Mouse (Mus musculus): ENCODE results near the gene Stab2. TPM values are rescaled to one million over a fixed set of nuclear protein-coding genes. Genes with fewer than 3 reads are reported as not detected.

Stab2 gene
- total RNA-seq, 2 experiments from 2014 or later = 0.08 to 0.20 TPM

DNA sequence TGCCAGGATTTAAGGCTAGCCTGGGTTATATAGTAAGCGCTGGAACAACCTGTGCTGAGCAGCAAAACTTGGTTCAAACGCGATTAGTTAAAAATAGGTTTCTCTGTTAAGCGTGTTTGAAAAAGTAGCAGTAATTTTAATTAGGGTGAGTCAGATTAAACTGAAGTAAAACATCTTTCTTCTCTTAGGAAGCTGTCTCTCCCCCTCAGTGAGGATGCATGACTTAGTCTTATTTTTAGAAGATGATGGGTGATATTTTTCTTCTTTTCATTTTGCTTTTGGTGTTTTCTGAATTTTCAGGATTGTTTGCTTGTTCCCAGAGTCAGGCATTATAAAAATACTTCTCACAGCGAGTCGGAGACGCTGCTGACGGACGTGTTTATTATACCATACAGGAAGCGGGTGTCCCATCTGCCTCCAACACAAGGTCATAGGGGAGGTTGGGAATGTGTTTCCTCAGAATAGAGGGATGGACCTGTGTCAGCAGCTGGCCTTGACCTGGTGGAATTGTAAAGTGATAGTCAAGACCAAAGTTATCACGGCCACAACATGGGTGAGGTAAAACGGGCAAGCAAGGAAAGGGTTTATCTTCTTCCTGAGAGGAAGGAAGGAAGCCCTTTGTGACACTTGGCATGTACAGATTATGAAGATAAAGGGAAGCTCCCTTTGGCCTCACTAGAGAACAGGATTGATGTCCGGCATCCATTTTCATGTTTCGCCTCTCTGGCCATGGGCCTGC is 15.4 kb downstream of the Stab2 start:
- DNase-seq (ENCODE audit: low spot score) = no peak
- intact Hi-C loops (cut with DNase I) = no loop called here

DNA sequence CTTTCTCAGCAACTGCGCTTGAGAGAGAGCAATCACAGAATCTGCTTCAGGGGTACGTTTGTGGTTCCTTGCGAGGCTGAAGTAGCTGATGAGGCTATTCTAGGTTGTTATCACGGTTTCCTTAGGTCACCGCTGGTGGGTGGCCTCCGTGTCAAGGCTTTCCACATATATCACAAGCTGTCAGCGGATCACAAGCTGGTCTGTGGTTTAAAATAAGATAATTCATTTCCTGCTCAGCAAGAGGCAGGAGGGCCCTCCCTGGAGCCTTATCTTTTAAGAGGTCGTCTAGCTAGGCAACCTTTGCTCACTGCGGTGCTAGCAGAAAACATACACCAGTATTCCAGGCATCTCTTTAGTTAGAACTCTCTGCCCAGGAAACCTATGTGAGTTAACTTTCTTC is 17.2 kb downstream of the Stab2 start:
- no peak for DNase-seq (ENCODE audit: low spot score)
- intact Hi-C loops (cut with DNase I) = no loop called here

DNA sequence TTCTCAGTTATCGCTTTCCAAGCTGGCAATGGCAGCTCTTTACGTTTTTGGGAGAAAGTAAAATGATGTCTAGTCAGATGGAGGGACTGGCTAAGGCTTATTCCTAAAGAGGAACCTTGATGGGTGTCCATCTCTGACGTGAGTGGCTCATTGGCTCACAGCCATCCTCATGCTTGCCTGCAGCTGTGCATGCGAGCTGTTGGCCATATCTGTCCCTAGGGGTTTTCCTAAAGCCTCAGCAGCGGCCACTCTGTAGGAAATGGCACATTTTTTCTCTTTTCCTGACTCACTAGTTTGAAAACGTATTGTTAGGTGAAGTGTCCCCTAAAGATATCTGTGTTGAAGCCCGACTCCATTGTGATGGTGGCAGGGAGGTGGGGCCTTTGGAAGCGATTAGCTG is 18.0 kb downstream of the Stab2 start:
- intact Hi-C loops (cut with DNase I) = no loop called here
- DNase-seq (ENCODE audit: low spot score) = no peak

DNA sequence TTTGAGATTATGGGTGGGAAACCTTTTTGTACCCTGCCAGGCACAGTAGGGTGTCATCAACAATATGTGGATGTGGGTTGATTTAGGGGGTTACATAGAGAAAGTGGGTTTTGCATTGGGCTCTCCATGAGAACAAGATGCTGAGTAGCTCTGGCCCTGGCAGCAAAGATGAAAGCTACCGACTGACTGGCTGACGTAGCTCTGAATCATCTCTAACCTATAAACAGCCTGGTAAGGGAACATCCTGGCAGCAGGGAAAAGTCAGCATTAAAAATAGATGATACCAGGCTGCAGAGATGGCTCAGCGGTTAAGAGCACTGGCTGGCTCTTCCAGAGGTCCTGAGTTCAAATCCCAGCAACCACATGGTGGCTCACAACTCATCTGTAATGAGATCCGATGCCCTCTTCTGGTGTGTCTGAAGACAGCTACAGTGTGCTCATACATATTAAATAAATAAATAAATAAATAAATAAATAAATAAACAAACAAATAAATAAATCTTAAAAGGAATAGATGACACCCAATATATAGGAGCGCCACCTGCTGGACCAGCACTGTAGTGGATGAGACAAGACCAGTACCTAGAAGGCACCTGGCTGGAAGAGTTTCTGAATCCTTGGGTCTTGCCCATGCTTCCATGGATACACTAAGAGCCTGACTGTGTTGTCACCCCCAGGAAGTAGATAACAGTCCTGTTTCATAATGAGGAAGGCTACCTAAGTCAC is 31.7 kb downstream of the Stab2 start:
- intact Hi-C loops (cut with DNase I) = loop anchor here (5.0 kb wide), 1 partner anchor 209 kb away; no protein-coding TSS in a partner anchor
- no peak for DNase-seq (ENCODE audit: low spot score)

DNA sequence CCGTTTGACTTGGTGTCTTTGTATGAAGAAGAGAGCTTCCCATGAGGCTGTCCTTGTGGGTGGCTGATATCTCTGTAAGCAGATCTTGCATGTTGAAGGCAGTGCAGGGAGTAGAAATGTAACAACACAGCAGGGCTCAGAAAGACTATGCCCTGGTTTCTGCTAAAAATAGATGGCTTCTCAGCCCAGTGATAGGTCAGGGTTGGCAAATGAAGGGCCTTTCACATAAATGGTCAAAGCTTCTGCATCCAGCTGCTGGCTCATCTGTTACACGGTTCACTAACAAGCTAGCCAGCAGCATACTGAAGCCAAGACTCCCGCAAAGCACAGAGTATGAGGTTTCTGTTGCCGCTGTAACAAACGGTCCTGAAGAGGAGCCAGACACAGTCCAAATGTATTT is 34.5 kb downstream of the Stab2 start:
- intact Hi-C loops (cut with DNase I) = no loop called here
- no peak for DNase-seq (ENCODE audit: low spot score)

DNA sequence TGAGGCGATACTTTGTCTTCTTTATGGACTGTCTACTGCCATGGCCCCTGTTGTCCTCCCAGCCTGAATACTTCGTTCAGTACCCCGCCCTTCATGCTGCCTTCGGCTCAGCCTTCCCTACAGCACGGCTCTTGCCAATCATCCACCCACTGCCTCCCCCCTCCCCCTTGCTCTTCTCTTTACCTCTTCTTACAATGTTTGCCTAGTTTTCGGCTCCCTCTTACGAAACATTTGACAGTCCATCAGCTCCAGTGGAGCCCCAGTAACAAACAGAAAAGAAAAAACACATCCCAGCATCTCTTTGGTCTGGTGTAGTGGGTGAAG is 35.4 kb downstream of the Stab2 start:
- no peak for DNase-seq (ENCODE audit: low spot score)
- intact Hi-C loops (cut with DNase I) = no loop called here

DNA sequence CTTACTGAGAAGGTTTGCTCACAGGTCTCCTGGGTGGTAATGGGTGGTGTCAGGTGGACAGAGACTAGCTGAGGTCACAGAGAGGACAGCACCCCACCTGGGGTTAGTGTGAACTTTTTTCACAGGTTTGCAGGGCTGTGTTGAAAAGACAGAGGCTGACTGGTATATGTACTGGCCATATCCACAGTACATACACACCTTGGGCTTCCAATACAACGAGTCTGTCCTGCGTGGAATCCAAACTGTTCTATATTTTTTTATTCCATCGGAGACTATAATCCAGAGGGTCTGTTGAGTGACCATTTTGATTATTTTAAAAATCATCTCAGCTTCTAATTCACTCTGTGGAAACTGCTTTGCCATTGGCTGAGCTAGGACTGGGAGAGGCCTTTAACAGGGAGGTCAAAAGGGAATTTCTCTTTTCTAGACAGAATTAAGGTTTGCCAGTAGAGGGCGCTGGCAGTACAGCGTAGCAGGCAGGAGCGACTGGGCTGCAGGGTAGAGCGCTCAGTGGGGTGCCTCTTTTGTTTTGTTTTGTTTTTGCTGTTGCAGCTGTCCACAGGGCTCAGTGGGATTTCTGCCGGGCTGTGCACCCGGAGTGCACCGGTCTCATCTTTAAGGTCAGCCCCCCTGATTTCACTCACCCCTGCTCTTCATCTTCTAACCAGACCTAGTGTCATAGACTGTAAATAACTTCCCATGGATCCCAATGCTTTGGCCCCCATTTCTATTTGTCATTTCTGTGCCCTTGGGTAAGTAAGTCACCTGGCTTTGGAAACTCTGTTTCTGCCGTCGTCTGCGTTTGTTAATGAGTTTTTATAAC is 35.9 kb downstream of the Stab2 start:
- DNase-seq (ENCODE audit: low spot score) = no peak
- intact Hi-C loops (cut with DNase I) = no loop called here

DNA sequence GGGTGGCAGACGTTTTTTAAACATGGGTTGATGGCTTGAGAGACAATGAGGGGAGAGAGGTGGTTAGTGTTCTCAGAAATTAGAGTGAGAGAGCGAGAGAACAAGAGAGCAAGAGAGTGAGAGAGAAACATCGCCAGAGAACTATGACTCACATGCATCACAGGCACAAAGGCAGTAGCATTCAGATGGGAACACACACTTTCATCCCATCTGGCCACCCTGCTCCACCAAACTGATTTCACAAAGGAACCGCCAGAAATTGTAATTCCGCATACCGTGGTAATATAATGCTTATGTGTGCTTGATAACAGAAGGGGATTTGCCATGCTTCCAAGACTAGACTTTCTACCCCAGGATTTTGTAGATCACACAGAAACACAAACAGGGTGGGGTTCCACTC is 38.5 kb downstream of the Stab2 start:
- intact Hi-C loops (cut with DNase I) = no loop called here
- DNase-seq (ENCODE audit: low spot score) = no peak

DNA sequence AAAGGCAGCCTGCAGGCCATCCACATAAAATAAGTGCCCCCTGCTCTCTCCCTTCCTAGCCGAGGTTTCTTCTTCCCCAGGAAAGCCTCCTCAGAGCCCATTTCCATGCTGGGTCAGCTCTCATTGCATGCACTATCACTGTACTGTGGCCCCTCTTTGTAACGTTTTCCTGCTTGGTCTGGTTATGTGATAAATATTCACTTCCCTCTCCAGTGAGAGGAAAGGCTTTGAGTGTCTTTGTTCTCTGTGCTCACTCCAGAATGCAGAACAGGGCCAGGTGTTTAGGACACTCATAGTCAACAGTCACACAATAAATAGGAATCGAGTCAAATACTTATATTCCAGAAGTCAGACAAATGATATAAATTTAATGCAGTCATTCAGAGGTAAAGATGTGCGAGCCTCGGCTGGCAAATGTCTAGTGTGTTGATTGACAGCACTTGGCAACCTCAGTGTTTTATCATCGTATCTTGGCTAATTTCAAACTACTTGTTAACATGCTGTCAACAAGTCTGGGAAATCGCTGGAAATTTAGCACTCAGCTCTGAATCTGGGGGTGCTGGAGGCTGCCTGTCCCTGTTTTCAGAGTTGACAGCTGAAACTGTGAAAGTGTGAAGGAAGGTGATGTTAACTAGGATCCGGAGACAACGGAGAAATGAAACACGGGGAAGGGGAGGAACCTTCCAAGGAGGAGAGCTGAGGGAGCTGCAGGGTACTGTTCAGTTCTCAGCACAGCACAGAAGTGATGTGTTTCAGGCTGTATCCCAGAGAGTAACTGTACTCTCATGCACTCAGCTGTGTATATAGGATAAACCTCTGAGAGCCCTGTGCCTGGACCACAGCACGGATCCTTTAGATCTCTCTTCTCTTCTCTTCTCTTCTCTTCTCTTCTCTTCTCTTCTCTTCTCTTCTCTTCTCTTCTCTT is 46.0 kb downstream of the Stab2 start:
- intact Hi-C loops (cut with DNase I) = no loop called here
- no peak for DNase-seq (ENCODE audit: low spot score)

DNA sequence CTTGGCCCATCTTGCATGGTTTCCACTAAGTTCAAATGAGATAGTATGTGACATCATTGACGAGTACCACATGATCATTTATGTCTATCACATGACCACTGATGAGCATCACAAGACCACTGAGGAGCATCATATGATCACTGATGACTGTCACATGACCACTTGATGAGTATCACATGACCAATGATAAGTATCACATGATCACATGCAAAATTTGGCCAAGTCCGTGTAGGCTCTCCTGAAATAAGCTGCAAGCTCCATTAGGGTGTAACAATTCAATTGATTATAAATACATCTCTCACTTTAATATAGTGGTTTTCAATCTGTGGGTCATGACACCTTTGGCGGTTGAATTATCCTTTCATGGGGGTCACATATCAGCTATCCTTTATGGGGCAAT is 52.5 kb downstream of the Stab2 start:
- DNase-seq (ENCODE audit: low spot score) = no peak
- intact Hi-C loops (cut with DNase I) = no loop called here

DNA sequence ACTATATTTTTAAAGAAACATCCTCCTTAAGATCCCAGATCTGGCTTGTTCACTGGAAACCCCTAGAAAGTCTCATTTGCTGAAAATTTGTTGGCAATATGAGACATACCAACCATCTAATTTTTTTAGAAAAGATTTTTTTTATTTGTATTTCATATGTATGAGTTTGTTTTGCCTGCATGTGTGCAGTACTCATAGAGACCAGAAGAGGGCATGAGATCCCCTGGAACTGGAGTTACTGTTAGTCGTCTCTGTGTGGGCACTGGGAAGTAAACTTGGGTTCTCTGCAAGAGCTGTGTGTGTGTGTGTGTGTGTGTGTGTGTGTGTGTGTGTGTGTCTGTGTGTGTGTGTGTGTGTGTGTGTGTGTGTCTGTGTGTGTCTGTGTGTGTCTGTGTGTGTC is 55.1 kb downstream of the Stab2 start:
- no peak for DNase-seq (ENCODE audit: low spot score)
- intact Hi-C loops (cut with DNase I) = no loop called here

DNA sequence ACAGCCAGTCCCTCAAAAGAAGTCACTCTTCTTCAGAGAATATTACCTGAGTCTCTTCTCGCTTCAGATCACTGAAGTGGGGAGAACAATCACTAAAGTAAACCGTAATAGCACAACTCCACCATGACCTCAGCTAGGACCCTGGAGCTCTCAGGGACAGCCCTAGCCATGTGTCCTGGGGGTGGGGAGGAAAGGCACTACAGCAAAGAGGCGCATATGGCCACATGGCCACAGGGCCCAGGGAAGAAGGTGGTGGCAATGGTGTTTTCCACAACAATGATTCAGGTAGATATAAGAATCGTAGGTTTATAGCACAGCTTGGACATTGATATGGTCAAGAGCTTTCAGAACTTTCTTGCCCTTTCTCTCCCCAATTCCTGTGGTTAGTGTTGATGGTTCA is 57.0 kb downstream of the Stab2 start:
- DNase-seq (ENCODE audit: low spot score) = no peak
- intact Hi-C loops (cut with DNase I) = no loop called here

DNA sequence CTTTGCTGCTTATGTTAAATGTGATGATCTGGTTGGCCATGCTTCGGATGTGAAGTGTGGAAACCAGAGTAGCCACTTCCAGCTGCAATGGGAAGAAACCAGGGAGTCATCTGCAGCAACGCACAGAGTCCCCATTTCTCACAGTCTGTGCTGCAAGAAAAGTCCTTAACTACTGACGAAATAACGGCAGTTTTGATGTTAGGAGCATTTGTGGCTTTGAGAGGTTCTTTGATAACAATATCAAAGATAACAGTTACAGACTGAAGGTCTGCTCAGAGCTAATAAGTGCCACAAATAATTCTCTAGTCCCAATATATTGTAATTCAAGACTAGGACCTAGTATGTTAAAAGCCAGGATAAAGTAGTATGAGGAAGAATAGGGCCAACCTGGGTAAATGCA is 57.9 kb downstream of the Stab2 start:
- DNase-seq (ENCODE audit: low spot score) = no peak
- intact Hi-C loops (cut with DNase I) = no loop called here

DNA sequence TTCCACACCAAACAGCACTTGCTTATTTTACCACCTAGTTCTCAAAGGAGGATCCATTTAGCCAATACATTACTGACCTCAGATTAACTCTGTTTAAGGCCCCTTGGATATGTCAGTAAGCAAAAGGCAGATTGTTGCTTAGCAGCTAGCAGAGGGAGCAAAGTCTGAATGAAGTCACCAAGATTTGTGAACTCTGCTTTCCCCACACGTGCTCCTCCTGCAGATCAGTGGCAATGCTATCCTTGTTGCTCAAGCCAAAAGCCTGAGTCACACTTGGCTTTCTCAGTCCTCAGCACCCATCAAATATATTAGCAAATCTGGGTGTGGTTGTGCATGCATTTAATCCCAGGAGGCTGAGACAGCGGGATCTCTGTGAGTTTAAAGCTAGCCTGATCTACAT is 60.3 kb downstream of the Stab2 start:
- intact Hi-C loops (cut with DNase I) = no loop called here
- DNase-seq (ENCODE audit: low spot score) = no peak

DNA sequence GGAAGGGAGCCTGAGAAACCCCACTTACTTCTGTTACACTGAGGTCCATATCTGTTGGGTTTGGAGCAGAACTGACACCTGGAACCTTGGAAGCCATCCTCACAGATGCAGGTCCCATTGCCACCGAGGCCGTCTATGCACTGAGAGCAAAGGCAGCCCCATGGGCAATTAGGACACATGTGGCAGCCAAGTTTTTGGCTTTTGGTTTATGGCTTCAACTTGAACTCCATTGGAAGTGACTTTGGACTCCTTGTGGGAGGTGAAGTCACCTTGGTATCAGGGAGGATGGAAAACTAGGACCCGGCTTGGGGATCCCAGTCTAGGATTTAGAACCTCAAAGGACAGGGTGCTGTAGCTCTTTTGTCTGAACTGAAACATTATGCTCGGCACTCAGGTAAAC is 67.2 kb downstream of the Stab2 start:
- intact Hi-C loops (cut with DNase I) = no loop called here
- no peak for DNase-seq (ENCODE audit: low spot score)

DNA sequence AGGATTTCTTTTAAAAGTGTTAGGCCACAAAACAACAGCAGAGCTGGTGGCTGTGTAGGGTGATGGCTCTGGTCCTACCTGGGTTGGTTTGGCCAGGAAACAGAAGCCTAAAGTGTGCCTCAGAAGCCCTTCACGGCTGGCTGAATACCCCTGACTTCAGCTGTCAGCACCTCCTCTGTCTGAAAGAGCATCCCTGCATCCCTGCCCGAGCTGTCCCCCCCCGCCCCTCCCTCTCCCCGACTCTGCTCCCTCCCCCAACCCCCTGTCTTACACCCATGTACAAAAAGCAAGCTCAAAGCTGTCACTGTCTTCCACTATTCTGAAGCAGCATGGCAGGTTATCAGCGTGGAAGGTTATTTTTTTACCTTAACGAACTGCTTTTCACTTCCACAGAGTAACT is 73.4 kb downstream of the Stab2 start:
- intact Hi-C loops (cut with DNase I) = no loop called here
- no peak for DNase-seq (ENCODE audit: low spot score)

DNA sequence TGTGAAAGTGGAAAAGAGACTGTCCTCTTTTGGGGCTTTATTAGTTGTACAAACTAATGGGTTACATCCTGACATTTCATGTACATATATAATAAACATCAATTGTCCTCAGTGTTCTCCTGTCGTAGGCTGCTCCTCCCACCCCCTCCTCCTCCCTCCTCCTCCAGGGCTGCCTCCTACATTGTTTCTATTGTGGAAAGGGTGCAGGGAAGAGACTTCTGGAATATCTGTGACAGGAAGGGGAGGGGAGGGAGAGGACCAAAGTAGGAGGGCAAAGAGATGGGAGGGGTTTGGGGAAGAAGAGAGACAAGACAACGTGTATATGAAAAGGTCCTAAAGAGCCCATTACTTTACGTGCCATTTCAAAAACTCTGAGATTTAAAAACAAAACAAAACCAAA is 73.9 kb downstream of the Stab2 start:
- intact Hi-C loops (cut with DNase I) = no loop called here
- DNase-seq (ENCODE audit: low spot score) = no peak

DNA sequence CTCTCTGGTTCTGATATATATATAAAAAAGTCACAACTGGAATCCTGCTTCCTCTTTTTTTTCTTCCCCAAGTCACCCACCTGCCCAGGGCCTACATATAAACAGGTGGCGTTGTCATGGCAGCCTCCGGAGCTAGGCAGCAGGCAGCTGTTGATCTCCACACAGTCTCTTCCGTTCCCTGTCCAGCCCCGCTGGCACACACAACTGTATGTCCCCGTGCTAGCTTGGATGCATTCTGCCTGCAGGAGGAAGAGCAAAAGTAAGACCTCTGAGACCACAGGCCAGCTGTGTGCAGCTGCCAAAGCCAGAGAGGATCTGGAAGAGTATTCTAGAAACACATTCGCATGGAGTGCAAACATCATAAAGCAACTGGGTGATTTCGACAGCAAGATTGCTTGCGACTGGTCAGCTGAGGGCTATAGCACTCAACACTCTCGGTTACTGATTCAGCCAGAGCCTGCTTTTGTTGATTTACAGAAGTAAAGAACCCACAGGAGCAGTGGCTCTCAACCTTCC is 74.6 kb downstream of the Stab2 start:
- peak; percentile 6 for DNase-seq (ENCODE audit: low spot score)
- intact Hi-C loops (cut with DNase I) = no loop called here

DNA sequence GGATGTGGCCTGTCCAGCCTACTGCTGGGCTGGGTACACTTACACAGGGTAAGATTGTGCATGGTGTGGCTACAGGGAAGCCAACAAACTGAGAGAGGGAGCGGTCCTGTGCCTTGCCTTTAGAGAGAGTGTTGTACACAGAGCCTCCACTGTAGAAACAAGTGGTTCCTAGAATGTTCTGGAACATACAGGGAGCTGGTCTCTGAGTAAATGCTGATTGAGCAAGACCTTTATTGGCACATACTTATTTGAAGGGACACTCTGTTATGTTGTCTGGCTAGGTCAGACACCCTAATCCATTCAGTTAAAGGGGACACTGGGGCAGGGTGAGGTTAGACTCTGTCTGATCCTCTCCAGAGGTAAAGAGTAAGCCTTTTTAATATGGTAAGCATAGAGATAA is 84.2 kb downstream of the Stab2 start:
- no peak for DNase-seq (ENCODE audit: low spot score)

DNA sequence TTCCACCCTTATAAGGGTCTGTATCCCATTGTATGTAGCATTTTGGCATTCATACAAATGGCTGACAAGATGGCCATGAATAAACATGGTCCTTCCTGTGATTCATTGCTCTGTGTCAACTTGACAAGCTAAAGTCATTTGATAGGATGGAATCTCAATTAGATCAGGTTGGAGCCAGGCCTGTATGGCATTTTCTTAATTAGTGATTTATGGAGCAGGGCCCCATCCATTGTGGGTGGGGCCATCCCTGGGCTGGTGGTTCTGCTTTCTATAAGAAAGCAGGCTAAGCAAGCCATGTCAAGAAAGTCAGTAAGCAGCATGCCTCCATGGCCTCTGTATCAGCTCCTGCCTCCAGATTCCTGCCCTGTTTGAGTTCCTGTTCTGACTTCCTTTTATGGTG is 92.2 kb downstream of the Stab2 start:
- no peak for DNase-seq (ENCODE audit: low spot score)
- intact Hi-C loops (cut with DNase I) = no loop called here

More for the DNA sequence above, 84.2 kb downstream of the Stab2 start:
- intact Hi-C loops (cut with DNase I) = no loop called here
